In the genomic region with DNA sequence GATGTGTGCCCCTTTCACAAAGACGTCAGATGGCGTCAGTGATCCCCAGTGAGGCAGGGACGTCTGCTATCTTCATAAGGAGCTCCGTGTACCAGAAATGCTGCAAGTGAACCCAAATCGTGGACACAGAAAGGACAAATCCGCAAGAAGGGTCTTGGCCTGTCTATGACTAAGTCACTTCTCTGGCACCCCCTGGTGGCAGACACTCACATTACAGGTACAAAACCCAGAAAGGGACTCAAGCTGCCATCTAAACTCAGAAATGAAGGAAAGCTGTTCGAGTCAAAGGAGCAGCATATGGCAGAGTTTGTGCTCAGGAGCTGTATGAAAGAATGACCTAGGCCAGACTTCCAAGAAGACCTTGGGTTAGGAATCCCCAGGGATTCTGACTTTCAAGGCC, we compare ENCODE assay signal across 8 mouse cellular contexts. TPM values are rescaled to one million over a fixed set of nuclear protein-coding genes. Genes with fewer than 3 reads are reported as not detected.
DNase-seq lines count a peak whose midpoint lies in the region; ATAC-seq and TF ChIP-seq lines count a peak whose summit lies in the region.

No protein-coding gene starts in this region.

- no peak overlapping the region for H3K4me2 ChIP-seq in liver, embryonic 13.5 days

- no peak overlapping the region for H3K4me3 ChIP-seq in C2C12 (ENCODE audit: insufficient read depth, poor library complexity, severe bottlenecking)
- no peak overlapping the region for H3K4me3 ChIP-seq in liver, embryonic 13.5 days (replicated peaks)

- no peak overlapping the region for H3K9ac ChIP-seq in liver, embryonic 13.5 days

- H3ac ChIP-seq in C2C12 (ENCODE audit: control insufficient read depth, insufficient read length, low read depth) = no peak overlapping the region

- TF ChIP-seq CTCF in C2C12 (IDR thresholded peaks at IDR 0.05; ENCODE audit: control insufficient read depth, insufficient read depth, insufficient read length) = peak; percentile 53

- H3K4me1 ChIP-seq in liver, embryonic 13.5 days (replicated peaks) = no peaks in the 10 kb centered on the region

- no peak overlapping the region for H3K27ac ChIP-seq in liver, embryonic 13.5 days

- WGBS in liver, embryonic 13.5 days (ENCODE audit: insufficient replicate concordance) = 8% methylated on average over 7 of the region's 7 CpGs

- no peak for ATAC-seq in liver, embryonic 13.5 days (ENCODE audit: low read depth)

- H3K79me3 ChIP-seq in C2C12 (ENCODE audit: low read depth) = no peaks in the 10 kb centered on the region

- no peaks in the 10 kb centered on the region for H3K9me3 ChIP-seq in liver, embryonic 13.5 days (replicated peaks)

- peaks cover 11% of the 10 kb centered on the region for H3K27me3 ChIP-seq in C2C12 (ENCODE audit: control insufficient read depth, insufficient read depth, insufficient read length)
- H3K27me3 ChIP-seq in liver, embryonic 13.5 days = no peaks in the 10 kb centered on the region; the same call in 1 of the 2 replicates

- no peaks in the 10 kb centered on the region for H3K79me2 ChIP-seq in C2C12 (ENCODE audit: control insufficient read depth, insufficient read depth)

- intact Hi-C loops in gastrocnemius, postnatal 14 days (cut with DNase I; ENCODE audit: low total_unique reads) = loop anchor here (5.0 to 10.0 kb wide), 2 partner anchors 232 to 349 kb away; a partner anchor contains a TSS

- no peaks in the 10 kb centered on the region for H3K36me3 ChIP-seq in C2C12 (ENCODE audit: control insufficient read depth, insufficient read depth)
- H3K36me3 ChIP-seq in liver, embryonic 13.5 days = no peaks in the 10 kb centered on the region

- peak; percentile 52 for DNase-seq in WW6 (ENCODE audit: low read depth, low spot score)
- DNase-seq in cerebellum, postnatal 25 days = peak; percentile 90 to 94
- DNase-seq in gastrocnemius, postnatal 14 days = peak; percentile 84
- DNase-seq in kidney, postnatal 10 days = peak; percentile 95
- peak; percentile 55 for DNase-seq in liver, embryonic 13.5 days
- DNase-seq in retina, adult 2 months (ENCODE audit: low read depth, low spot score) = peak; percentile 52
- DNase-seq in thymus, postnatal 14 days = peak; percentile 82

TF ChIP-seq in C2C12, 6 proteins besides CTCF, POLR2A, EP300 and RAD21:
- TF ChIP-seq CEBPB (IDR thresholded peaks at IDR 0.05; ENCODE audit: low read depth) = no peak
- no peak for TF ChIP-seq MYOD1 (IDR thresholded peaks at IDR 0.05; ENCODE audit: control insufficient read depth, insufficient read length, low read depth)
- TF ChIP-seq FOSL1 (IDR thresholded peaks at IDR 0.05; ENCODE audit: insufficient read depth, low read length, poor library complexity, severe bottlenecking) = no peak
- no peak for TF ChIP-seq MYOG (IDR thresholded peaks at IDR 0.05; ENCODE audit: control insufficient read depth, extremely low read depth, insufficient read length)

RNA-seq across cellular contexts. Expression of a gene that starts 5.6 kb away (rescaled TPM):
- not detected for polyA plus RNA-seq in C2C12 (2012; fragmentation: generic; extraction: Trizol)
- total RNA-seq in gastrocnemius, postnatal 14 days (2021) = not detected
- polyA plus RNA-seq in liver, embryonic 13.5 days (2015; fragmentation: Nextera tagmentation; extraction: Ambion mirVana) = 0.06 TPM in 1 of 2 replicates, not detected in the other

RNA-seq across cellular contexts. Expression of a gene that starts 14.5 kb away (rescaled TPM):
- 82.4 TPM for polyA plus RNA-seq in C2C12 (2012; fragmentation: generic; extraction: Trizol)
- total RNA-seq in gastrocnemius, postnatal 14 days (2021) = 10 to 100 TPM; 52.0 to 65.5 TPM
- 65.6 and 74.9 TPM in 2 replicates for polyA plus RNA-seq in liver, embryonic 13.5 days (2015; fragmentation: Nextera tagmentation; extraction: Ambion mirVana)

RNA-seq across cellular contexts. Expression of a gene that starts 34.6 kb away (rescaled TPM):
- not detected for polyA plus RNA-seq in C2C12 (2012; fragmentation: generic; extraction: Trizol)
- not detected for total RNA-seq in gastrocnemius, postnatal 14 days (2021)
- polyA plus RNA-seq in liver, embryonic 13.5 days (2015; fragmentation: Nextera tagmentation; extraction: Ambion mirVana) = not detected in 2 replicates
